Mouse (Mus musculus) erythroid progenitor cell, adult 5-6 weeks (primary cell): ENCODE data around the gene Ube2g2. TPM values are rescaled to one million over a fixed set of nuclear protein-coding genes. Genes with fewer than 3 reads are reported as not detected.

Experiments
- ATAC-seq: replicated peaks from 2 replicates; pipeline ENCODE4 v1.8.0; 2016; ENCODE audit warnings: moderate number of reproducible peaks, mild to moderate bottlenecking, moderate TSS enrichment, inconsistent platforms; ENCODE audit not compliant: poor library complexity, low FRiP score, severe bottlenecking
- total RNA-seq, 2 experiments: library from RNA; stranded (forward) in 1 of 2; stranded (reverse) in 1 of 2; fragments of 150-400 nt in 1 of 2; fragments of 186-747, 209-891 nt in 1 of 2; gene quantifications; 2 replicates each; pipeline versions ENCODE4 v1.2.3 to v1.2.4; 2015 to 2017; ENCODE audit warnings: low replicate concordance in 2 of 2

The Ube2g2 gene
- total RNA-seq, 2 experiments from 2014 or later: 9.6 to 11.3 TPM

DNA sequence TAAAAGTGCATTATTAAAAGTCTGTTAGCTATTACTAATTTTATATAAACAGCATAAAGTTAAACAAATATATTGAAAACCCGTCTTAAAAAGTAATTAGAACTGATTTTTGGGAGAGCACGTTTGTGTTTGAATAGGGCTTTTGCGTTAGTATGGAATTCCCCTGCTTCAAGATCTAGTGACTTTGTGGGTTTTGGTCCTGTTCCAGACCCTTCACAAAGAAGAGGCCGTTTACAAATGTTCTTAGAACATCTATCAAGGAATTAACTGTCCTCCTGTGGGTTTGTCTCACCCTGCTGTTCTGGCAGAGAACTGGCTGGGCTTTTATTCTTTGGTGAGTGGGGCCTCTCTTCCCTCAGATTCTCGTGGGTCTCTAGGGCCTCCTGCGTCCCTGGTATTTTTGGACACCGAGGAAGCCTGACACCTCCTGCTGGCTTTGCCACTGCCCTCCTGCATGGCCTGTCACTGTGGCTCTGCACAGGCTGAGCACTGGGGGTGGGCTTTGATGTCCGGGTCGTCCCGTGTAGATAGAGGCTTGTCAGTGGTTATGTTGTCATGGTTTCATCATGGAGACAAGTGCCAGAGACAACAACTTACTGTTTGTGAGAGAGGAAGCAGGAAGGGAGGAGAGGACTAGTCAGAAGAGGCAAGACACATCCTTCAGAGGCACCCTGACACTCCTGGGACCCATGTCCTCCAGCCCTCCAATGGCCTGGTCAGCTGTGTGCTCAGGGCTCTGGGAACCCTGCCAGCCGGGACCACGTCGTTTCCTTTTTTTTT, 12.6 kb downstream of the Ube2g2 start:
- no peak for ATAC-seq

- no peak for ATAC-seq
Observed at GRCm38 (mm10) chr10:77636234-77636922, 14.3 kb downstream of the Ube2g2 start.

- ATAC-seq: no peak
Observed at GRCm38 (mm10) chr10:77638956-77639355, 16.9 kb downstream of the Ube2g2 start.

DNA sequence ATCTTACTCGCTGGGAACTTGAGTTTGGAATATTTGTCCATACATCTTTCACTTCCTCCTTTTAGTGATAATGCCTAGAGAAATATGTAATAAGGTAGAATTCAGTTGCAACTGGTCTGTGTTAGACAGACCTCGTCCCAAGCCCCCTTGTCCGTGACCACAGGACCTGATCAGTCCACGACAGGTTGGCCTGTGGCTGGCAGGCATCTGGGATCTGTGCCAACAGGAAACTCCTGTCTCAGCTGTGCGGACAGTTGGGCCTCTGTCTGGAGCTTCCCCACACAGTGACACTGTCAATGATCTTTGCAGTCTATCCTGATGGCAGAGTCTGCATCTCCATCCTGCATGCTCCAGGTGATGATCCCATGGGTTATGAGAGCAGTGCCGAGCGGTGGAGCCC, 21.1 kb downstream of the Ube2g2 start:
- ATAC-seq: no peak

DNA sequence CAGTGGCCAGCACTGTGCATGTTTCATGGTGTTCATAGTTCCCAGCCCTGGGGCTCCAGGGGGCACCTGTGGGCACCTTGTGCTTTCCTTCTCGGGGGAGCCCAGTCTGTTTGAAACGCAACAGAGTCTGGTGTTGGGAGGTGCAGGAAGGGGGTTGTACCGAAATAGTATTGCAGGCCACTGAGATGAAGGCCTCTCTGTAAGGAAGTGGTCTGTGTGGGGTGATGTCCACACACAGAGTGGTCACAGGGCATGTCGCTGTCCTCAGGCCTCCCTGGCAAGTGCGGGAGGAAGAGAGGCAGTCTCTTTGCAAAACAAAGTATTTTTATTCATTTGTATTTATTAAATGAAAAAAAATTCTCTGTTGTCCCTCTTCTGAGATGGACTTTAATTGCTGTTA, 23.5 kb downstream of the Ube2g2 start:
- ATAC-seq: no peak

- ATAC-seq: no peak
Observed at GRCm38 (mm10) chr10:77647461-77647860, 25.4 kb downstream of the Ube2g2 start.

GRCm38 (mm10) chr10:77647901-77648300, 25.8 kb downstream of the Ube2g2 start:
- ATAC-seq: no peak

- no peak for ATAC-seq
Observed at GRCm38 (mm10) chr10:77652046-77652445, 30.0 kb downstream of the Ube2g2 start.

DNA sequence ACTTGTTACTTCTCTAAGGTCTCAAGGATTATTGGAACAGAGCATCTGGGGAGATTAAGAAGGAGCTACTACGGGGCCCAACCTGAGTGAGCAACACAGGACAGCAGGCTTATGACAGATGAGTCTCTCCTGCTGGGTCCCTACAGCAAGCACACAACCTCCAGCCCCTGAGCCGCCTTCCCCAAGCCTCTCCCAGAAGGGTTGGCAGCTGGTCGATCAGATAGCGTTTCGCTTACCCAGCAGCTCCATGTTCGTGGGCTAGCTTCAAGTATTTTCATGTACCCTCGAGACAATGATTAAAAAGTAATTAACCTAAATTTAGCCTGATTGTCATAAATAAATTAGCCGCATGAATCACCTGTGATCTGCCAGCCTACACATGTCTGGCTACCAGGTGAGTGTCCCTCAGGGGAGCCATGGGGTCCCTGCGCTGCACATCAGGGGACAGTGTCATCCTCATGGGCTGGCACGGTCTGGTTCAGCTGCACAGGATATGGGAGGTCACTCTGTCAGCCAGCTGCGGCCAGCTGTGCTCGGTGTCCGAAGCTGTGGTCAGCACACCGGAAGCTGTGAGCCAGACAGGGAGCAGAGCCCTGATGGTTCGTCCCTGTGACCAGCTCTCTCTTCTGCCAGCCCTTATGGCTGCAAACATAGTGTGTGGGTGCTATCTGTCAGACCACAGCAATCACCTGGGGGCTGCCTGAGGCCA, 36.4 kb downstream of the Ube2g2 start:
- no peak for ATAC-seq

DNA sequence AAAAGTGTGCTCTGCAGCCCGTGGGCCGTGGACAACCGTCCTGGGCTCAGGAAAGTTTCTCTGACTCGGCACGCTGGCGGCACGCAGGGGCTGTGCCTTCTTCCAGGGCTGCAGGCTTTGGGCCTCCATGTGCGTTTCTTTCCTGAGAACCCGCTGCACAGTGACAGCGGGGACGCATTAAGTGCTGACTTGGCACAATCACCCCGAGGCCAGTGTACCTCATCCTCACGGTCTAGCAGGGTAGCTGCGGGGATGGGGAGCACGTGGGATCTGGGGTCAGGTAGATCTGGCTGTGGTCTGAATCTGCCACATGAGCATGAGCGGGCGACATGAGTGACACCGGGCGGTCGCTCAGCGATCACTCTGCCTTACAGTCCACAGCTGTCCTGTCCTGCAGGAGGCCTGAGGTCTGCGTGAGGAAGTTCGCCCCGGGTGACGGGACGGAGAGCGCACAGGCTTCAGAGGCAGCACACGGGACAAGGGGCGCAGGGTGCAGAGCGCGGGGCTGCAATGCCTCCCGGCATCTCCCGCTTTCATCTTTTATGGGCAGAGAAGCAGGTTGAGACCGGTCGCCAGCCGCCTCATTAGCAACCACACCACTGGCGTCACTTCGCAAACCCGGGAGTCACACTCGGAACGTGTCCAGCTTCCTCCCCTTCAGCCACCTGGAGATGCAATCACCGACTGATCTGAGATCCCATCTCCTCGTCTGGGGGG, 42.0 kb downstream of the Ube2g2 start:
- no peak for ATAC-seq

- ATAC-seq: no peak
Observed at GRCm38 (mm10) chr10:77666342-77666741, 44.3 kb downstream of the Ube2g2 start.

GRCm38 (mm10) chr10:77667402-77667801, 45.3 kb downstream of the Ube2g2 start:
- ATAC-seq: no peak

DNA sequence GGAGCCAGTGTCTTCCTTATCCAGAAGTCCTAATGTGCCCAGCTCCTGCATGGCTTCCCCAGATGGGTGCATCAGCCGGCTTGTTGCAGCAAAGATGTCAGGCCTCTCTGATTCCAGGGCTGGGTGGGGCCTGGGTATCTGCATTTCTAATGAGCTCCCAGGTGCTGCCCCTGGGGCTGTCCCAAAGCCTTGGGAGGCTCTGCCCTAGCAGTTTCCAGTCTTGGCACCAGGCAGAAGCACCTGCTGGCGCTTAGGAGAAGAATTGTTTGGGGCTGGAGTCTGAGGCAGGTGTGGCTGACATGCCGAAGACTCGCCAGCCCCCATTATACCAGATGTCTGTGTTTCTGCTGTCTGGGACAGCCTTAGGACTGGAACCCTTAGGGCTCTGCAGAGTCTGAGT, 48.6 kb downstream of the Ube2g2 start:
- no peak for ATAC-seq

DNA sequence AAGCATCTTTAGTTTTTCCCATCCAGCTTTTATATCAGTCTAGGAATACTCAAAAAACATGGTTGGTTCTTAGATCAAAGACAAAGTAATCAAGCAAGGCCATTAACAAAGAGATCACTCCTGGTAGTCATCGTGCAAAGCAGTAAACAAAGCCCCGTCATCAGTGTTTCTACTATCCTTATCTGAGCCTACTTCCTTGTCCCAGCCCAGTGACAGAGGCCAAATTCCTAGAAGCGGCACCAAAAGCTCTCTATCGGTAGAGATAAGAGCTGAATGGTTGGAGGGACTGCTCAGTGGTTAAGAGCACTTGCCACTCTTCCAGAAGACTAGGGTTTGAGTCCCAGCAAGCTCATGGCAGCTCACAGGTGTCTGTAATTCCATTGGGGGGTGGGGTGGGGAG, 49.4 kb downstream of the Ube2g2 start:
- no peak for ATAC-seq

- ATAC-seq: no peak
Observed at GRCm38 (mm10) chr10:77673765-77674164, 51.7 kb downstream of the Ube2g2 start.

DNA sequence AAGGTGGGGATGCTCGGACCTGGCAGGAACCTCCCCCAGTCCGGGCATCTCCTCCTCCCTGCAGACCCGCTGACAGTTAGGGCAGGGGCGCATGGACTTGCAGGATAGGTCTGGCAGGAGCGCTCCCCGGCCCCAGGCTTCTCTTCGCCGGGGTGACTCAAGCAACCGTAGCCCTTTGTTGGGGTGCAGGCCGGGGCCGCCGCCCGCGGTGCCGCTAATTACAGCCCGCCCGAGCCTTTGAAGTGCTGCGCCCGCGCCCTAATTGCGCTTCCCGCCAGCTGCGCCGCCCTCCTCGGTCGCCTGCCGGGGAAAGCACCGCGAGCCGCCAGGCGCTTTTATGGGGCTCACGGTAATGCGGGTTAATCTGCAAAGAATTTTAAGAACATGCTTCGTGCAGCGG, 55.5 kb downstream of the Ube2g2 start:
- no peak for ATAC-seq

DNA sequence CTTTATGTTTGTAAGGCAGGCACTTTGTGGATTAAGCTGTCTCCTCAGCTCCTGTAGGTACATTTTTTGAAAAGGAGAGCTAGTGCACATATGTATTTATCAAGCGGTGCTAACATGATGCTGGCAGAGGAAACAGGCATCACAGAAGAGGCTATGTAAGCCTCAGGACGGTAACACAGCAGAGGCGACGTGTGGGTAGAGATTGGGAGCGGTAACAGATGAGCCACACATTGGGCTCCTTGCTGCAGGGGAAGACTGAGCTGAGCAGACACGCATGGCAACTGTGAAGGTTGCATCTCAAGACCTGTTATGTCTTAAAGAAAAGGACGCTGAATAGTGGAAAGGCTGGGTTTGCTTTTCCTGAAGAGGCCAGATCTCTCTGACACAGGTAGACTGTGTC, 60.9 kb downstream of the Ube2g2 start:
- ATAC-seq: no peak

GRCm38 (mm10) chr10:77684181-77684580, 62.1 kb downstream of the Ube2g2 start:
- ATAC-seq: no peak

GRCm38 (mm10) chr10:77685895-77686664, 64.0 kb downstream of the Ube2g2 start, which contains the start of gene Tspear:
Gene Tspear, plus strand, starts transcription at chr10:77686569.
- no peak for ATAC-seq
